Mouse (Mus musculus): Measurements from ENCODE around the gene Otud6a.

DNA sequence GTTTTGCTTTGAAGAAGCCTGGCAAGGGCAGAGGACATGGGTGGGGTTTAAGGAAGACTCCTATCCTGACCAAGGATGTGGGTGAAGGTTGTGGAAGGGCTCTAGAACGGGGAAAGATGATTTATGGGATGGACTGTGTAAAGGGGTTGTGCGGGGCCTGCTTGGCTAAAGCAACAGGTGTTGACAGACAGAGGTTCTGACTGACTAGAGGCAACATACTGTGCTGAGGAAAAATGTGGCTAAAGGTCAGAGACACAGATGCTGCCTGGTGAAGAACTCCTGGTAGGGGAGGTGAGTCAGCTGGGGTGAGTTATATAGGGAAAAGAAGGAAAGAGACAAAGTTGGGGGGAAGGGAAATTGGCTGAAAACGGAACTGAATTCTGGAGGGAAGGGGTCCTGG is 3.5 kb downstream of the Otud6a start:
- no peak for TF ChIP-seq CTCF (IDR thresholded peaks at IDR 0.05; ENCODE audit: low read depth, low read length)
- TF ChIP-seq POLR2A (IDR thresholded peaks at IDR 0.05; ENCODE audit: borderline replicate concordance, low read depth, low read length): no peak

Measured in bone marrow macrophage, adult 2 months (primary cell).